Mouse (Mus musculus): Measurements from ENCODE around the gene Bicc1. TPM values are rescaled to one million over a fixed set of nuclear protein-coding genes. Genes with fewer than 3 reads are reported as not detected.

Gene Bicc1
- 6.5 and 6.6 TPM in 2 replicates for polyA plus RNA-seq (2015; fragmentation: Nextera tagmentation; extraction: Ambion mirVana)

- Histone ChIP-seq H3K27me3 (peaks cover 9% of the 10 kb centered on the region), H3K9me3 (no peaks in the 10 kb centered on the region), H3K9ac (peak within 1 kb of the TSS; percentile 67), H3K4me1 (replicated peaks) (peaks cover 15% of the 10 kb centered on the region), H3K4me3 (peak within 1 kb of the TSS; percentile 68), H3K27ac (replicated peaks) (0 out of 2 replicates have a peak within 1 kb of the TSS, but pooled peaks have one; percentile 22), H3K36me3 (no peaks in the 10 kb centered on the region), H3K4me2 (peak within 1 kb of the TSS; percentile 97)
- peak; percentile 88 for ATAC-seq (ENCODE audit: low FRiP score, low read depth)
- 5% methylated on average over 24 of the region's 69 CpGs for WGBS
These were observed at the start of gene Bicc1 for GRCm38 (mm10) chr10:71159676-71160235. Gene Bicc1 (minus strand): TSS chr10:71159700.

GRCm38 (mm10) chr10:71201512-71201911, 42.0 kb upstream of the Bicc1 start:
- Histone ChIP-seq H3K36me3 (no peaks in the 10 kb centered on the region), H3K9me3 (no peaks in the 10 kb centered on the region), H3K27me3 (no peaks in the 10 kb centered on the region), H3K4me1 (replicated peaks) (peaks cover 9% of the 10 kb centered on the region; the same call in 1 of the 2 replicates), H3K4me2 (no peak overlapping the region), H3K4me3 (no peak overlapping the region), H3K9ac (no peak overlapping the region), H3K27ac (replicated peaks) (no peak overlapping the region)
- 90% methylated on average over 2 of the region's 2 CpGs for WGBS
- no peak for ATAC-seq (ENCODE audit: low FRiP score, low read depth)

- no peak for ATAC-seq (ENCODE audit: low FRiP score, low read depth)
- WGBS = 51% methylated on average over 5 of the region's 5 CpGs
- H3K27me3 ChIP-seq = no peaks in the 10 kb centered on the region
- H3K9me3 ChIP-seq = no peaks in the 10 kb centered on the region
- H3K4me3 ChIP-seq = no peak overlapping the region
- no peak overlapping the region for H3K9ac ChIP-seq
- peak overlapping the region; percentile 52; the same call in 1 of the 2 replicates for H3K27ac ChIP-seq (replicated peaks)
- H3K36me3 ChIP-seq = no peaks in the 10 kb centered on the region
- H3K4me1 ChIP-seq (replicated peaks) = peaks cover 9% of the 10 kb centered on the region; the same call in 1 of the 2 replicates
- H3K4me2 ChIP-seq = no peak overlapping the region
These were observed 41.5 kb upstream of the Bicc1 start for GRCm38 (mm10) chr10:71200964-71201363.

- WGBS = 87% methylated on average over 8 of the region's 8 CpGs
- H3K9ac ChIP-seq = no peak overlapping the region
These were observed 39.2 kb upstream of the Bicc1 start for GRCm38 (mm10) chr10:71198676-71199075.

GRCm38 (mm10) chr10:71197036-71197785, 37.7 kb upstream of the Bicc1 start:
- Histone ChIP-seq H3K4me2 (no peak overlapping the region), H3K27me3 (no peaks in the 10 kb centered on the region), H3K36me3 (no peaks in the 10 kb centered on the region), H3K9me3 (no peaks in the 10 kb centered on the region), H3K27ac (replicated peaks) (no peak overlapping the region), H3K4me3 (no peak overlapping the region), H3K9ac (no peak overlapping the region), H3K4me1 (replicated peaks) (peaks cover 15% of the 10 kb centered on the region)
- no peak for ATAC-seq (ENCODE audit: low FRiP score, low read depth)
- WGBS = 83% methylated on average over 14 of the region's 14 CpGs

More at GRCm38 (mm10) chr10:71198676-71199075, 39.2 kb upstream of the Bicc1 start:
- no peaks in the 10 kb centered on the region for H3K36me3 ChIP-seq
- no peaks in the 10 kb centered on the region for H3K9me3 ChIP-seq
- H3K4me1 ChIP-seq (replicated peaks) = peaks cover 15% of the 10 kb centered on the region
- H3K4me2 ChIP-seq = no peak overlapping the region
- no peaks in the 10 kb centered on the region for H3K27me3 ChIP-seq
- ATAC-seq (ENCODE audit: low FRiP score, low read depth) = no peak
- H3K27ac ChIP-seq (replicated peaks) = no peak overlapping the region
- H3K4me3 ChIP-seq = no peak overlapping the region

- WGBS = 52% methylated on average over 9 of the region's 9 CpGs
- Histone ChIP-seq H3K27ac (replicated peaks) (no peak overlapping the region), H3K4me2 (no peak overlapping the region), H3K4me1 (replicated peaks) (peaks cover 9% of the 10 kb centered on the region), H3K36me3 (no peaks in the 10 kb centered on the region), H3K27me3 (no peaks in the 10 kb centered on the region), H3K4me3 (no peak overlapping the region), H3K9ac (no peak overlapping the region), H3K9me3 (no peaks in the 10 kb centered on the region)
- no peak for ATAC-seq (ENCODE audit: low FRiP score, low read depth)
These were observed 36.0 kb upstream of the Bicc1 start for GRCm38 (mm10) chr10:71195501-71195900.

GRCm38 (mm10) chr10:71194713-71195112, 35.2 kb upstream of the Bicc1 start:
- Histone ChIP-seq H3K4me3 (no peak overlapping the region), H3K27me3 (no peaks in the 10 kb centered on the region), H3K27ac (replicated peaks) (no peak overlapping the region), H3K4me2 (no peak overlapping the region), H3K36me3 (no peaks in the 10 kb centered on the region), H3K9me3 (no peaks in the 10 kb centered on the region), H3K4me1 (replicated peaks) (peaks cover 7% of the 10 kb centered on the region; the same call in 1 of the 2 replicates), H3K9ac (no peak overlapping the region)
- 84% methylated on average over 7 of the region's 7 CpGs for WGBS
- no peak for ATAC-seq (ENCODE audit: low FRiP score, low read depth)

GRCm38 (mm10) chr10:71193319-71193718, 33.8 kb upstream of the Bicc1 start:
- no peak for ATAC-seq (ENCODE audit: low FRiP score, low read depth)
- peak overlapping the region; percentile 5; the same call in 1 of the 2 replicates for H3K4me2 ChIP-seq
- no peak overlapping the region for H3K27ac ChIP-seq (replicated peaks)
- H3K27me3 ChIP-seq = no peaks in the 10 kb centered on the region
- no peak overlapping the region for H3K4me3 ChIP-seq
- WGBS = 32% methylated on average over 7 of the region's 7 CpGs
- peaks cover 7% of the 10 kb centered on the region; the same call in 1 of the 2 replicates for H3K4me1 ChIP-seq (replicated peaks)
- H3K9me3 ChIP-seq = no peaks in the 10 kb centered on the region
- no peak overlapping the region for H3K9ac ChIP-seq
- H3K36me3 ChIP-seq = no peaks in the 10 kb centered on the region

- Histone ChIP-seq H3K4me1 (replicated peaks) (peaks cover 7% of the 10 kb centered on the region; the same call in 1 of the 2 replicates), H3K36me3 (no peaks in the 10 kb centered on the region), H3K9me3 (no peaks in the 10 kb centered on the region), H3K27ac (replicated peaks) (no peak overlapping the region), H3K9ac (no peak overlapping the region), H3K27me3 (no peaks in the 10 kb centered on the region), H3K4me2 (peak overlapping the region; percentile 5; the same call in 1 of the 2 replicates), H3K4me3 (no peak overlapping the region)
- no peak for ATAC-seq (ENCODE audit: low FRiP score, low read depth)
- 61% methylated on average over 11 of the region's 11 CpGs for WGBS
These were observed 33.4 kb upstream of the Bicc1 start for GRCm38 (mm10) chr10:71192886-71193285.

GRCm38 (mm10) chr10:71188681-71189080, 29.2 kb upstream of the Bicc1 start:
- ATAC-seq (ENCODE audit: low FRiP score, low read depth) = no peak
- Histone ChIP-seq H3K36me3 (no peaks in the 10 kb centered on the region), H3K9ac (no peak overlapping the region), H3K4me2 (no peak overlapping the region), H3K4me1 (replicated peaks) (no peaks in the 10 kb centered on the region; the same call in 1 of the 2 replicates), H3K9me3 (no peaks in the 10 kb centered on the region), H3K4me3 (no peak overlapping the region), H3K27me3 (no peaks in the 10 kb centered on the region), H3K27ac (replicated peaks) (no peak overlapping the region)
- 85% methylated on average over 4 of the region's 4 CpGs for WGBS

GRCm38 (mm10) chr10:71185059-71185458, 25.6 kb upstream of the Bicc1 start:
- Histone ChIP-seq H3K4me3 (no peak overlapping the region), H3K4me1 (replicated peaks) (no peaks in the 10 kb centered on the region), H3K27ac (replicated peaks) (no peak overlapping the region), H3K9me3 (no peaks in the 10 kb centered on the region), H3K4me2 (no peak overlapping the region), H3K9ac (no peak overlapping the region), H3K36me3 (no peaks in the 10 kb centered on the region), H3K27me3 (no peaks in the 10 kb centered on the region)
- no peak for ATAC-seq (ENCODE audit: low FRiP score, low read depth)
- WGBS = 83% methylated on average over 7 of the region's 7 CpGs

GRCm38 (mm10) chr10:71183339-71184031, 24.0 kb upstream of the Bicc1 start:
- no peak for ATAC-seq (ENCODE audit: low FRiP score, low read depth)
- Histone ChIP-seq H3K4me2 (no peak overlapping the region), H3K27me3 (no peaks in the 10 kb centered on the region), H3K36me3 (no peaks in the 10 kb centered on the region), H3K9ac (no peak overlapping the region), H3K9me3 (no peaks in the 10 kb centered on the region), H3K27ac (replicated peaks) (no peak overlapping the region), H3K4me3 (no peak overlapping the region), H3K4me1 (replicated peaks) (no peaks in the 10 kb centered on the region)
- WGBS = 67% methylated on average over 7 of the region's 7 CpGs

Data from hindbrain, embryonic 15.5 days (tissue).